35 mouse cellular contexts compared by ENCODE assay signal in genomic region chr12:35670980-35671379, GRCm38 (mm10).
"Had no signal": no experiment of that assay in that cellular context is flagged by ENCODE, and none has a peak within 500 bp of the region (broad histone marks: within the 10 kb centered on the region; RNA-seq: fewer than 3 reads in every experiment).

No protein-coding gene starts in this region.

- ATAC-seq: hindbrain, embryonic 16.5 days; hindbrain, postnatal 0 days; inflammation-experienced regulatory T-cells, adult 6 months; intestine, embryonic 15.5 days; intestine, embryonic 16.5 days; intestine, postnatal 0 days had no signal

- H3K9ac ChIP-seq: heart, embryonic 12.5 days; heart, embryonic 13.5 days; heart, embryonic 15.5 days; hindbrain, embryonic 12.5 days; hindbrain, embryonic 13.5 days; hindbrain, embryonic 14.5 days; hindbrain, embryonic 15.5 days; intestine, embryonic 15.5 days; kidney, embryonic 15.5 days had no signal

- H3K27ac ChIP-seq: heart, adult 2 months; heart, embryonic 10.5 days; heart, embryonic 13.5 days; heart, embryonic 15.5 days; hindbrain, embryonic 10.5 days; hindbrain, embryonic 12.5 days; hindbrain, embryonic 13.5 days; hindbrain, embryonic 14.5 days; hindbrain, embryonic 15.5 days; hindbrain, postnatal 0 days; intestine, embryonic 15.5 days; kidney, embryonic 15.5 days; kidney, postnatal 0 days; layer of hippocampus, adult 2 months had no signal

- H3K27me3 ChIP-seq: heart, embryonic 12.5 days; heart, embryonic 13.5 days; heart, embryonic 15.5 days; hindbrain, embryonic 12.5 days; hindbrain, embryonic 13.5 days; hindbrain, embryonic 15.5 days; intestine, embryonic 15.5 days; kidney, embryonic 15.5 days had no signal

- H3K36me3 ChIP-seq: heart, embryonic 10.5 days; heart, embryonic 12.5 days; heart, embryonic 13.5 days; heart, embryonic 15.5 days; hindbrain, embryonic 10.5 days; hindbrain, embryonic 12.5 days; hindbrain, embryonic 13.5 days; hindbrain, embryonic 15.5 days; intestine, embryonic 15.5 days; kidney, embryonic 15.5 days had no signal

- DNase-seq: heart, adult 2 months; heart, postnatal 10 days; heart, postnatal 14 days; heart, postnatal 36 days; heart, postnatal 4 days; kidney, adult 11 months; kidney, adult 18-20 months; kidney, adult 2 months; kidney, adult 8-10 months; kidney, adult 9 months; kidney, postnatal 10 days; kidney, postnatal 14 days; kidney, postnatal 25 days; kidney, postnatal 36 days; kidney, postnatal 4 days; layer of hippocampus, adult 9-11 months had no signal

- H3K9me3 ChIP-seq: heart, embryonic 10.5 days; heart, embryonic 12.5 days; heart, embryonic 13.5 days; heart, embryonic 15.5 days; hindbrain, embryonic 10.5 days; hindbrain, embryonic 12.5 days; hindbrain, embryonic 13.5 days; hindbrain, embryonic 15.5 days; intestine, embryonic 15.5 days; kidney, embryonic 15.5 days had no signal

- H3K4me2 ChIP-seq: heart, embryonic 11.5 days; heart, embryonic 12.5 days; heart, embryonic 13.5 days; heart, embryonic 15.5 days; hindbrain, embryonic 12.5 days; hindbrain, embryonic 13.5 days; hindbrain, embryonic 14.5 days; hindbrain, embryonic 15.5 days; intestine, embryonic 15.5 days; kidney, embryonic 15.5 days had no signal

- H3K4me3 ChIP-seq: heart, adult 2 months; heart, embryonic 10.5 days; heart, embryonic 12.5 days; heart, embryonic 13.5 days; heart, embryonic 15.5 days; hindbrain, embryonic 10.5 days; hindbrain, embryonic 12.5 days; hindbrain, embryonic 13.5 days; hindbrain, embryonic 15.5 days; intestine, embryonic 15.5 days; kidney, embryonic 15.5 days; layer of hippocampus, adult 2 months had no signal

- H3K4me1 ChIP-seq: heart, embryonic 10.5 days; heart, embryonic 12.5 days; heart, embryonic 13.5 days; heart, embryonic 15.5 days; hindbrain, embryonic 10.5 days; hindbrain, embryonic 12.5 days; hindbrain, embryonic 13.5 days; hindbrain, embryonic 15.5 days; intestine, embryonic 15.5 days; kidney, embryonic 15.5 days had no signal
